Mouse (Mus musculus): ENCODE measurements around the gene Tdrd7.

Tdrd7 gene

DNA sequence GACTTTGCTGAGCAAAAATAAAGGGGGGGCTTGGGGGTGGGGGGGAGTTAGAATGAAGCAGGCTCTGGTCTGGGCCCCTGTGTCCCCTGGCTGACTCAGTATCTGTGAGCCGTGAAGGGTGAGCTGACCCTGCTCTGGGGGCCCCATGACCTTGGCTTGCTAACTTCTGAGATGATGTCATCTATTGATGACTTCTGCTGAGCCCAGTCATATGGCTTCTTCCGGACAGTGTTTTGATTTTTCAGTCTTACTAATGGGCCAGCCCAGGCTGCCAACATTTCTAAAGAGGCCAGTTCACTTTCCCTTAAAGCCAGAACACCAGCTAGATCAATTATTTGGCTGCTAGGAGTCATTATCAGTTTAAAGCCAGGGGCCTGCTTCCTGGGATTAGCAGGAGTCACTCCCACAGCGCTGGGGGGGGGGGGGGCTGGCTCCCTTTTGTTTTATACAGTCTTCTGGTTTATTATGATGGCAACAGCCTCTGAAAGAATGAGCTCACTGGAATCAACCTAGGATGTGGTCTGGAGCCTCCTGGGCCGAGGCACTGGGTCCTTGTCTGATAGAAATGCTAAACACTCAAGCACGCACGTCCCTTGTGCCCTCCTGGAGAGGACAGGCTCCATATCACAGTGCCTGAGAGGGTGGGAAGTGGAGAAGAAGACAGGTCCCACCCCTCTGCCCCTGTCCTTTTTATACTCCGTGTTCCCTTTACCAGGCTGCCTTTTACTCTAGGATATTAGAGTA is 76.8 kb downstream of the Tdrd7 start:
- DNase-seq (ENCODE audit: low spot score), result no peak

DNA sequence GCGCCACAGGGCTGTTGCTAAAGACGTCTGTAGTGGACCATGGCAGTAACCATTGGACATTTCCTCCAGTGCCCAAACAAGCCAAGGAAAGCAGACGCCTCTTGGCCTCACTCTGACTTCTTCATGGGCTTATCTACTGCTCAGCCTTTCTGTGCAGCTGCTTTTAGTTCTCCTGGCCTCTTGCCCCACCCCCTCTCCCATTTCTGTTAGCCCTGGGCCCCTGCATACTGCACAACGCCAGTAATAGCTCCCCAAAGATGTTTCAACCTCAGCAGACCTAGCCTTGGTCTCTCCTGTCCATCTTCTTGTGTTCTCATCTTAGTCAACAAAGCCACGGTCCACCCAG is 77.3 kb downstream of the Tdrd7 start:
- no peak for DNase-seq (ENCODE audit: low spot score)

DNA sequence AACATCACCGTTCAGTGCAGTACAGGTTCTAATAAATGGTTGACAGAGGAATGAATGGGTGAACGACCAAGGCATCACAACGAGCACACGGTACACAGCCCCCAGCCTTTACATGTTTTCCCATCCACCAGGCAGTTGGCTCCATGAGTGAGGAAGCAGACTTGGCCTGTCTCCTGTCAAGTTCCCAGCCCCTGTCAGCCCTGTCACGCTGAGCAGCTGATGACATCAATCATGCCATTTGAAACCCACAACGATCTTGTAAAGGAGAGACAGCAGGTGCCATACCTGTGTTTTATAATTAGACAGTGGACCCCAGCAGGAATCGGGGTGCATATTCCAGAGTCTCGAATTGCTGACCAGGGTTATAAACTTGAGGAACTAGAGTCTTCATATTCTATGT is 78.2 kb downstream of the Tdrd7 start:
- no peak for DNase-seq (ENCODE audit: low spot score)

DNA sequence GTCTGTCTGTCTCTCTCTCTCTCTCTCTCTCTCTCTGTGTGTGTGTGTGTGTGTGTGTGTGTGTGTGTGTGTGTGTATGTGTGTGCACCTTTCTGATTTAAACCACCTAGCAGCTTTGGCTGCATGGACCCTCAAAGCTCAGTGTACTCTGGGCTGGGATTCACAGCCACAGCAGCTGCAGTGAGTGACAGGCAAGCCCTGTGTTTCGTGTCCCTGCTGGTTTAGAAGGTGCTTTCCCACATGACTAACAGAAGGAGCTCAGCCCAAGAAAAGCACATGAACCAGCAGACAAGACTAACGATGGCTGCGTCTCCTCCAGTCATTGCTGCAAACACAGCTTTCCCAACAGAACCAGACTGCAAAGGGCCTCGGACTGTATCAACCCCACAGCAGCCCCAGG is 82.8 kb downstream of the Tdrd7 start:
- no peak for DNase-seq (ENCODE audit: low spot score)

DNA sequence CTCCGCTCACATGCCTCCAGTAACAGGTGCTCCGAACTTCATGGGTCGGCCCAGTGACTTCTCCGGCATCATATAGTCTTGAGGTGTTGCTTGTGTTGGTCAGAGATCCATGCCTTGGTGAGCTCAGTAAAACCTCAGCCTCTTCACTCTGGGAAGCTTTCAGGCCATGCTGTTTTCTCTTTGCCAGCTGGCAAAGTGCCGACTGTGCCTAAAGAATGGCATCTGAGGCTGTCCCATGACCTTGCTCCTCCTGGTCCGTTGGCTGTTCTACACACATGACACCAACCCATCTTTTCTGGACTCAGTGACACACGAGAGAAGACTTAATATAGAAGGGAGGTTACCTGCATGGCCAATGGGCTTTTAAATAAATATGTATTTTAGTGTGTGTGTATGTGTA is 83.3 kb downstream of the Tdrd7 start:
- DNase-seq (ENCODE audit: low spot score), result no peak

DNA sequence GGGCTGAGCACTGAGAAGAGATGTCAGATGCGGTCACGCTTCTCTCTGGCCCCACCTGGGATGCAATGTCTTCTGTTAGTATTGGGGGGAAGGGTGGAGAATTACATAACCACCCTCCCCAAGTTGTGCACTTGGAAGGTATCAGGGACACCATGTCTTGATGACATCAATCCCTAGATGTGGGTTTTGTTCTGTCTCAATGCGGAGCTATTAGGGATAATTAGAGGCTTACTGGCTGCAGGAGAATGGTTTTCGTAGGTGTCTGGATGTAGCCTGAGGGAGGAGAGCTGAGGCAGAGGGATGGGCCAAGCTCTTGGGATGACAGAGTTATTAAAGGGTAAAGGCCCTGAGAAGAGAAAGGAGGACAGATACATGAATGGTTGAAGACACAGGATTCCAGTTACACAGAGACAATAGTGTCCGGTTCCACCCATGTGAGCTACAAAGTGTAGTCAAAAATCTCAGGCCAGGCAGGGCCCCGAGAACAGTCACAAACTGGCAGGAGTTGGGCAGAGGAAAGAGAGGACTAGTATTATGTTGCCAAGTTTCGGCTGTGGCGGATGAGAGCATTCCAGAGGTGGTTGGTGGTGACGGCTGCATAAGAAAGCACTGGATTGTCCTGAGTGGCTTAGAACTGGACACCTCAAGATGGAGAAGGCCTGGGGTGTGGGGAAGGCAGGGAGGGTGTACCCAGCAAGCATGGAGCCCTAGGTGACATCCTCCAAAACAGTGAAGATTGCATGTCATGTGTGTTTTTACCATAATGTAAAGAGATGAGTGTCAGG is 88.4 kb downstream of the Tdrd7 start:
- no peak for DNase-seq (ENCODE audit: low spot score)

DNA sequence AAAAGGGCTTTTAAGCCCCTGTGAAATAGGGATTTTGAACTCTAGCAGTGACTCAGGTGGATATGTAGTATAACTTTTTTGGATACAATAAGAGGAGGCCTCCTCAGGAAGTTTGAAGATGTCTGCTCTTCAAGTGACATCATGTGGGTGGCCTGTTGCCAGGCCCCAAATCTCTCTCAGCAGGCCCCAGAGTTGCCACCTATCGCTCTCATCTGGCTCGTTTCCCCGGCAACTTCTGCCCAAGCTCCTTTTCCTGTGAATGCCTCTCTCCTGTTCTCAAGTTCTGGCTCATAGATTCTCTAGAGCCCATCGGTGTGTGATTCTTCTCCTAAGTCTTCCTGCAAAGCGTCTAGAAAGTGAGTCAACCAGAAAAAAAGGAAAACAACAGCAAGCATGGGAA is 91.0 kb downstream of the Tdrd7 start:
- DNase-seq (ENCODE audit: low spot score), result no peak

DNA sequence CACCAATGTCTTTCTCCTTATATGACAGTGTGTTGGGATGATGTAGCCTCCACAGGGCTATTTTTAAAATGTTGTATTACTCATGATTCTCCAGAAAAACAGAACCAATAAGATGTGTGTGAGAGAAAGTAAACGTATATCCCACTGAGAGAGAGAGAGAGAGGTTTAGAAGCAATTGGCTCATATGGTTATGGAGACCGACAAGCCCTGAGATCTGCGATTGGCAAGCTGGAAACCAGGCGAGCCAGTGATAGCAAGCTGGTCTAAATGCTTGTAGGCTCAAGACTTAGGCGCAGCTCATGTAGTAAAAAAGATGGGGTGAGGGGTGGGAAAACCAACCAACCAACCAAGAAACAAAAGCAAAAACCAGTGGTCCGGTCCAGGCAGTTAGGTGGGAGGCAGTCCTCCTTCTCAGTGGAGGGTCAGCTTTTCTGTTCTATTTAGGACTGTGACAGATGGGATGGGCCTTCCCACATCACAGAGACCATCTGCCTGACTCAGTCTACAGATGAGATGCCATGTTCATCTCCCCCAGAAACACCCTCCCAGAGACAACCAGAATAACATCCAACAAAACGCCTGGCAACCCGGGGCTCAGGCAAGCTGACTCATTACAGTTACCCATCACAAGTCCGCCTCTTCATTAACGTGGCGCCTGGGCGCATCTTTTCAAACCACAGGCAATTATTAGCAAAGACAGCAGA is 96.3 kb downstream of the Tdrd7 start:
- DNase-seq (ENCODE audit: low spot score), result no peak

DNA sequence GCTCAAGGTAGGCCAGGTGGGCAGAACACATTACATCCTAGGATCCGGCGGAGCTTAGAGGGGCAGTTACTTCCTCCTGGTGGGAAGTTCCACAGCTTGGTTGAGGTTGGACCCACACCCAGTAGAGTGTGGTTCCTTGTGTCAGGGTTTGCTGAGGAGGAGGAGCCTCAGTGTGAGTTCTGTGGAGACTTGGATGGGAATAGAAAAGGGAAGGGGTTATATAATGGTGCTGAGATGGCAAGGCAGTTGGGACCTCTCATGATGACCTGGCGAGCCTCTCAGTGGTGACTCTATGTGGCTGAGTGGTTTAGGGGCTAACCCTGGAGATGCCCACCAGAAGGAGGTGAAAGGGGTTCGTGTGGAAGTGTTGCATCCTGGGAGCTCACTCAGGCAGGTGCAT is 98.7 kb downstream of the Tdrd7 start:
- no peak for DNase-seq (ENCODE audit: low spot score)

DNA sequence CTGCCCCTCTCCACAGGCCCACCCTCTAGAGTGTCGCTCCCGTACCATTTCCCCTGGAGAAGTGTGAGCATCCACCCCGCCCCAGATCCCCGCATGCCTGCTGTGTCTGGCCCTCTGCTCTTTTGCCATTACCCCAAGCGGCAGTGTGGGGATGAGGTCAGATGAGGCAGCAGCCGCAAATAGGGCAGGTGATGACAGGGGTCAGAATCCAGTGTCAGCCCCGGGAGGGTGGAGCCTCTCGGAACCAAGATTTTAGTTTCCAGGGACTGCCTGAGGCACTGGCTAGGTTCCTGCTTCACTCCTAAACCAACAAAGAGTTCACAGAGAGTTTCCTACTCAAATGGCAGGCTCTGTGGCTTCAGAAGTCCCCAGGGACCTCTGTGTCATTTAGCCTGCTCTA is 99.1 kb downstream of the Tdrd7 start:
- DNase-seq (ENCODE audit: low spot score), result no peak

DNA sequence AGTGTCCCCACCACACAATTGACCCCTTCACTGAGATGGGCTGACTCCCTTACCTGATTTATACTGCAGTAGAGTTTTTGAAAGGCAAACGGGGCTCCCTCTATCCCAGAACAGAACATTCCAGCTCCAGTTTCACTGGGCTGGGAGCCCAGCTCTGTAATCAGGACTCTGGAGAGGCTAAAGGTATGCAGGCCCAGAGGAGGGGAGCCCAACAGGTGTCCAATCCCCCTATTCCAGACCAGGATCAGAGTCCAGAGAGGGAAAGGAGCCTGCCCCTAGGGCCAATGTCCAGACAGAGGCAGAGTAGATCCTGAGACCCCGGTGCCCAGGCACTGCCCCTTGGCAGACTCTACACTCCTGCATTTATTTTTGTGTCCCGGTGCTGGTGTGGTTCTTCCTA is 99.8 kb downstream of the Tdrd7 start:
- no peak for DNase-seq (ENCODE audit: low spot score)

DNA sequence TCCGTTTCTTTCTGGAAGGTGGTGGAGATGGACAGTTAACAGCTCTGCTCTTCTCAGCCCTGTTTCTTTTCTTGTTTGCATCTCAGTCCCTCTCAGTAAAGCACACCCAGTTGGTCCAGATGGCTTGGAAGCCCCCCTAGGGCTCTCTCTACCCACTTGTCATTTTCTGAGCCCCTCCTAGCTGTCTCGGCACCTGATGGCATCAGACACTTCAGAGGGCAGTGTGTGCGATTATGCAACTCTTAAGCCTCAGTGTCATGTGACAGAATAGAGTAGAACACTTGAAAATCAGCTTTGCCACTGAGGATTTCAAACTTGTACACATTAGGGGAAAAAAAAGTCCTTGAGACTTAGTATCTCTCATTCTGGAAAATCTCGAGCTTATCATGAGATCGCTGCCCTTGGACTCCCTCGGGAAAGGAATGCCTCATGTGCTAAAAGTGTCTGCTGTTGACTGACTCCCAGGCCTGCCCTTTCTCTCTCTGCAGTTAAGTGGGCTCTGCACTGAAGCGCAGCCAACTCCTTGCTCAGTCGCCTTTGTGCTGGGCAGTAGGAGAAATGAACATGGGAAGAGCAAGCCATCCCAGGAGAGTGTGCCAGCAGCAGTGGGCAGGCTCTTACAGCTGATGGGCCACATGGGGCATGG is 100.7 kb downstream of the Tdrd7 start:
- DNase-seq (ENCODE audit: low spot score), result no peak

DNA sequence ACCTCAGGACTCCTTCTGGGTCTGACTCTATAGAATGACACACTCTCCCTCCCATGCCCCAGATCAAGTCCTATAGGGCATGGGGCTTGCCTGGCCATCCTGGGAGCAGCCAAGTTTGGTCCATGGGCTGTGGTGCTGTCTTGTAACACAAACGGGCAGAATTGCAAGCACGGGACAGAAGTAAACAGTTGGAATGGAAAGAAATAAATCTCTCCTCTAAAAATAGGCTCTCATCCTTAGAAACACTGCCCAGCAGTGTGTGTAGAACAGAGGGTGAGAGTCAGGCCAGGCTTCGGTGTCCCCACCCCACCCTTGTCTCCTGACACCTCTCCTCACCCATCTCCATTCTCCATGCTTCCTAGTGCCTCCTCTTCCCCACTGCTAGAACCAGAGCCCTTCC is 102.9 kb downstream of the Tdrd7 start:
- no peak for DNase-seq (ENCODE audit: low spot score)

DNA sequence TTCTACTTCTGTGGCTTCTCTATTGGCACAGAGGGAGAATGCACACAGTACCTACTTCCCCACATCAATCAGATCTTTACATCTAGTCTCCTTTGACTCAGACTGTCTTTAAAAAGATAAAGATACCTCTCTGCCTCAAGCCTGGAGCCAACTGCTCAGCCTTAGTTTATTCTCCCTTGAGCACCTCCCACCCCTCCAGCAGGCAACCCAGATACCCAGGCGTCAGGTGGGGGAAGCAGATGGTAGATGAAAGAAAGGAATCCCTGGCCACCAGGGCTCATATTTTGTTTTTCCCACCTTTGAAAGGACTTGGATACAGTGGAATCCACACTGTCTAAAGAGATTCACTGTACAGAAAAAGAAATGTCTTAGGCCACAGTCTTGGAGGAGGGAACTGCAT is 103.4 kb downstream of the Tdrd7 start:
- no peak for DNase-seq (ENCODE audit: low spot score)

DNA sequence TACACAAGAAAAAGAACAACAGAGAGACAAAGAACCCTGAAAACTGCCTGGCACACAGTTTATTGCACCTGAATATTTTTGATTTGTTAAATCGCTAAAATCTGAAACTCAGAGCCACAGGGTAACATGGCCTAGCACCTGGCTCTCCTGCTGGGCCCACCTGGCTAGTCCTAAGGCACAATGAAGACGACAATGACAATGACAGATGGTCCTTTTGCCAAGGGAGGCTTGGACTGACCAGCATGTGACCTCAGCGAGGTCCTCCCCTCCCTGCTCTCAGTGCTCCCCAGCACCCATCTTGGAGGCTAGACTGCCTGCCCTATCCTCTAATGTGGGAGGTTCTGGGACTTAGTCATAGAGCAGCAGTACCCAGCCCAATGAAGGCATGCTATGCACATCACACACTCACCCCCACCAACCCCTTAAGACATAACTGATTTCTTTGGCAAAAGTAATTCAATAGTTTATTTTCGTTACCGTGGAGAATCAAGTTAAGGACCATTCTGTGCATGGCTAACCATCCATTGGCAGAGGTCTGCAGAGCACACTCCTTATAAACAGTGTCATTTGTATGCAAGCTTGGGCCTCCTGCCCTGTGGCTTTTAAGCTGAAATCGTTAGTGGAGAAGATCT is 104.8 kb downstream of the Tdrd7 start:
- DNase-seq (ENCODE audit: low spot score), result no peak

DNA sequence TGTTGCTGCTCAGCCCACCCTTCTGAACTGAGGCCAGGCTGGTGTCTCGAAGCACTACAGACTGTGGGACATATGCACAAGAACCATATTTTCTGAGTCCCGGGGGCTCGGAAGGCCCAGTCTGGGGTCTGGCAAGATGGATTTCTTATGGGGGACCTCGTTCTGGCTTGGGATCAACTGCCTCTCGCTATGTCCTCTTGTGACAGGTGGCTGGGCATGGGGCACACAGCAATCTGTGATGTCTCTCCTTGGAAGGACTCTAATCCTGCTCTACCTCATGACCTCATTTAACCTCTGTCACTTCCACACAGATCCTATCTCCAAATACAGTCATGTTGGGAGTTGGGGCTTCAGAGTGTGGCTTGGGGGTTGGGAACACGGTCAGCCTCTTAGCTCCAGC is 107.5 kb downstream of the Tdrd7 start:
- no peak for DNase-seq (ENCODE audit: low spot score)

DNA sequence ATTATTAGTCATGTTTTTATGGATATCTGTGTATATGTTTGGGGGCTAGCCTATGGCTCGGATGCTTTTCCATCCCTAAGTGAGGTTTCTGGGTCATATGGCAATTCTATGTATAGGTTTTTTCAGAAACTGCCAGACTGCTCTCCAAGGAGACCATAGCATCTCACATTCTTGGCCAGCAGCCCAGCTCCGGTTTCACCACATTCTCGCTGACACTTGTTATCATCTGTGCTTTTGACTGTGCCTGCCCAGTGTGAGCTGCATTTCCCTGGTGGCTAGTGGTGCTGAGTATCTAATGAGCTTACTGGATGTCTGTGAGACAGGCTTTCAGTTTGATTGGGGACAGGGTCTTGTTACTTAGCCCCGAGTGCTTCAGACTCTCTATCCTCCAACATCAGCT is 108.6 kb downstream of the Tdrd7 start:
- no peak for DNase-seq (ENCODE audit: low spot score)

DNA sequence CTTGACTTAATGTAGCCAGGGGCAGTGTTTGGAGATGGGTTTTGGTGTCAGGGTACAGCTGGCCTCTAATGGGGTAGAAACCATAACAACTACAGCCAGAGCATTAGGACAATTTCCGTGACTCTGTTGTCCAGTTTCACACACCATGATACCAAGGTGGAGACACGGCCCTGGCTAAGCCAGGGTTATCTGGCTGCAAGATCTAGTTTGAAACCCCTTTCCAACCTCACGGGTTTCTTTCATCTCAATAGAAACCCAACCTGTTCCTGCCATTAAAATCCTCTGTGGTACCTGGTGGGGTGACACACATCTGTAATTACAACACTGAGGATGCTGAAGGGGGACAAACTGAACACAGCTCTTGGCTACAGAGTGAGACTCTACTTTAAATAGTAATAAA is 110.5 kb downstream of the Tdrd7 start:
- no peak for DNase-seq (ENCODE audit: low spot score)

DNA sequence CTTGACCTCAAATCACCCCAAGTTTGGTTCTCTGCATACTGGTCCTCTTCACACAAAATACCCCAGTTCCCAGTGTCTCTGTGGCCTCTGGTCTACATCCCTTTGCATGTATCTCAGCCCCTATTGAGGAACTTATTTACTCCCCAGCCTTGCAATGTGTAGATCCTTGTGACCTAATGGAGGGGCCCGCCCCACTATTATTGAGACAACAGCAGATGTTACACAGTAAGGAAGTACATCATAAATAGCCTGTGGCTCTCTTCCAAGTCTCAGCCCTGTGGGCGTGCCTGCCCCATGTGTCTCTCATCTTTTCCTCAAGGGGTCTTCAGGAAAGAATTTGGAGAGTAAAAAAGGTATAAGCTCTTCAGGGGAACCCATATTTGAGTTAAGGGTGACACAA is 111.8 kb downstream of the Tdrd7 start:
- no peak for DNase-seq (ENCODE audit: low spot score)

DNA sequence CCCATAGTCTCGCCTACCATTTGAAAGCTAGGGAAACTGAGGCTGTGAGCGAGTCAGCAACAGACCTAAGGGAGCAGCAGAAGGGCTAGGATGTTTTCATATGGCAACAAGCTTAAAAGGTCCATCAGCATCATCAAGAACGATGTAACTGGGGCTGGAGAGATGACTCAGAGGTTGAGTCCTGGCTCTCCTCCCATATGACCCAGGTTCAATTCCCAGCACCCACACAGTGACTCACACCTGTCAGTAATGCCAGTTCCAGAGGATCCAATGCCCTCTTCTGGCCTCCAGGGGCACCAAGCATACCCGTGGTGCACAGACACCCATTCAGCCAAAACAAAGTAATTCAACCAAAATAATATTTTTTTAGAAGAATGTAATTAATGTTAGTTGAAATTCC is 115.1 kb downstream of the Tdrd7 start:
- no peak for DNase-seq (ENCODE audit: low spot score)

DNA sequence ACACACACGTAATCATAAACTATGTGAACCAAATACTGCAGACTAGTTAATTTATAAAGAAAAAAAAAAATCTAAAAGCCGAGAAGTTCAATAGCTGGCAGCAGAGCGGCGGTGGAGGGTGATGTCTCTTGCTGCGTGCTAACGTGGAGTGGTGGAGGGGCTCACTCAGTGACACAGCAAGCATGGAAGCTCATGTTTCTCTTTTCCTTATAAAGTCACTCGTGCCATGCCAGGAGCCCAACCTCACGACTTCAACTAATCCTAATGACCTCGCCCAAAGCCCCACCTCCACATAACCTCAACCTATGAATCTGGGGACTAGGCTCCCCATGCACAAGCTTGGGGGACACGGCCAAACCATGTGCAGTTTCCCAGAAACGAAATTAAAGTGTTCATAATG is 117.4 kb downstream of the Tdrd7 start:
- no peak for DNase-seq (ENCODE audit: low spot score)

Data from retina, embryonic 14.5 days (tissue).